Mouse (Mus musculus) limb, embryonic 13.5 days (tissue): Measurements from ENCODE around the gene Blnk. TPM values are rescaled to one million over a fixed set of nuclear protein-coding genes. Genes with fewer than 3 reads are reported as not detected.

ENCODE experiments used
- microRNA-seq: library from miRNA; unstranded; fragments of <30 nt; microRNA quantifications from one replicate; pipeline ENCODE4, GENCODE M21; 2016
- polyA plus RNA-seq: library from polyadenylated mRNA; unstranded; fragments of >200 nt; fragmentation: Nextera tagmentation; extraction: Ambion mirVana; gene quantifications from 2 replicates; pipeline ENCODE4 v1.2.1, GENCODE M21; 2015

The Blnk gene
- polyA plus RNA-seq, 1 experiment from 2014 or later = 0.66 TPM

Small RNAs within 50 kb of the gene (microRNA-seq; reads per million reads assigned to microRNA genes)
- gene Mir8092 = not detected

Other genes with a start within 250 kb of the Blnk start
- 0.22 and 0.25 TPM in 2 replicates for gene Cc2d2b, start 245.8 kb downstream of the Blnk start, polyA plus RNA-seq
- 17.7 and 18.2 TPM in 2 replicates for gene Ccnj, start 163.3 kb downstream of the Blnk start, polyA plus RNA-seq
- 9.9 and 10.2 TPM in 2 replicates for gene Zfp518a, start 99.8 kb downstream of the Blnk start, polyA plus RNA-seq
- gene Dntt, start 34.7 kb upstream of the Blnk start, polyA plus RNA-seq = not detected in 2 replicates
- gene Opalin, start 82.6 kb upstream of the Blnk start, polyA plus RNA-seq = not detected in 2 replicates
- 0.68 and 1.1 TPM in 2 replicates for gene Tll2, start 212.3 kb upstream of the Blnk start, polyA plus RNA-seq